Mouse (Mus musculus): ENCODE results near the gene Sipa1l1. TPM values are rescaled to one million over a fixed set of nuclear protein-coding genes. Genes with fewer than 3 reads are reported as not detected.
A peak's percentile ranks its signal among the peaks of the same experiment; 100 is the strongest.

The Sipa1l1 gene
- polyA plus RNA-seq, 1 experiment from 2014 or later, result 14.5 TPM

DNA sequence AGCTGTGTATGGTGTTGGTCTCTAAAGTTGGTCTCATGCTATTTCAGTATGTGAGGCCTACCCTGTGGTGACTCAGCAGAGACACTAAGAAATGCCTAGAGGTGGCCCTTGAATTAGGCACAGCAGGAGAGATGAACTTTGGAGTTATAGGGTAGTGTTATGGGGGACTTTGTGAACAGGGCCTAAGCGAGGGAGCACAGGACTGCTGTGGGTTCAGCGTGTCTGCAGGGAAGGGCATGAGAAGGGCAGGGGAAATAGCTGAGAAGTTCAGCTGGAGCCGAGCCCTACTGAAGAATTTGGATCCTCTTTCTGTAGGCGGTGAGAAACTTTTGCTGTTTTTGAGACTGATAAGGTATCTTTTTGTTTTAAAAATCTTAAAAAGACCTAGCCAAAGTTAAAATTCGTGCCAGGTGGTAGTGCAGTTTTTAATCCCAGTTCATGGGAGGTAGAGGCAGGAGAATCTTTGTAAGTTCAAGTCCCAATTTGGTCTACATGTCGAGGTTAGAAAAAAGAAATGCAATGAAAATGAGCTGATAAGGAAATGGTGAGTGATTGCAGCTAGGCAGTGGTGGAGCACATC is 87.9 kb downstream of the Sipa1l1 start:
- Histone ChIP-seq H3K4me2 (ENCODE audit: low read length) (no peak overlapping the region), H3K9me3 (ENCODE audit: control insufficient read depth, low read length) (no peaks in the 10 kb centered on the region), H3K9ac (replicated peaks; ENCODE audit: low read length) (no peak overlapping the region), H3K4me3 (replicated peaks; ENCODE audit: low read depth, low read length) (no peak overlapping the region), H3K4me1 (ENCODE audit: control insufficient read depth, insufficient read depth, low read length) (no peaks in the 10 kb centered on the region), H3K36me3 (ENCODE audit: control insufficient read depth, insufficient read depth, low read length) (no peaks in the 10 kb centered on the region), H3K27me3 (ENCODE audit: control insufficient read depth, insufficient read depth, low read length) (no peaks in the 10 kb centered on the region), H3K27ac (replicated peaks; ENCODE audit: low read depth, low read length) (no peak overlapping the region)
- 94% methylated on average over 6 of the region's 6 CpGs for WGBS
- ATAC-seq (ENCODE audit: low FRiP score, low TSS enrichment), result no peak
- DNase-seq, result no peak

DNA sequence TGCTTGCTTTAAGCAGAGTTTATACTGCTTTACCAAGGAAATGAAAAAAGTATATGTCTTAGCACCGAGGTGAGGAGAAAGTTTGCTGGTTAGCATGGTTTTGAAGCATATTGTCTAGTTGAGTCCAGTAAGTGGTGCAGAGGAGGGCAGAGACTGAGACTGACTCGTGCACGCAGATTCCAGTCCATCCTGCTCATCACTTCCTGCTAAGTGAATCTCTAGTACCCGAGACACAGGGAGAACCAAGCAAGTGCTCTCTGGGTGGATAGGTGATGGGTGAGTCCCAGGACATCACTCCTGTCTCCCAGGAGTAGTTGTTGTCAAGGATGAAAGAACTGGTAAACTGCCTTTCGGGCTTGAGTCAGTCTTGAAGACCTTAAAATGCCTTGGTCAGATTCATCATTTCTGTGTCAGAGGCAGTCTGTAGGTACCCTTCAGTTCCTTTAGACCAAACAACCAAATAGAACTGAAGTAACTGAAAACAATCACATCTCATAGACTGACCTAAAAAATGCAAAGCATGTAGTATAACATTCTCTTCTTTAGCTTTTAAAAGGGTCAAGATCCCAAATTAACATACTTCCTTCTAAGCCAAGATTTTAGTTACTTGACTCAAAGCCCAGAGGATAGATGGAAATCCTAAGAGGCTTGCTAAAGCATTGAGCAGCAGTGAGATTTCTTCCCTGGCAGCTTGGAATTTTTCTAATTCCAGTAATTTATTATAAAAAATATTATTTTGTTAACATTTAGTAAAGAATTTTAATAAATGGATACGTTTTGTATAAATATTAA is 89.1 kb downstream of the Sipa1l1 start:
- DNase-seq, result no peak
- no peaks in the 10 kb centered on the region for H3K4me1 ChIP-seq (ENCODE audit: control insufficient read depth, insufficient read depth, low read length)
- no peaks in the 10 kb centered on the region for H3K9me3 ChIP-seq (ENCODE audit: control insufficient read depth, low read length)
- no peak overlapping the region for H3K4me2 ChIP-seq (ENCODE audit: low read length)
- ATAC-seq (ENCODE audit: low FRiP score, low TSS enrichment), result no peak
- no peak overlapping the region for H3K9ac ChIP-seq (replicated peaks; ENCODE audit: low read length)
- no peak overlapping the region for H3K27ac ChIP-seq (replicated peaks; ENCODE audit: low read depth, low read length)
- H3K36me3 ChIP-seq (ENCODE audit: control insufficient read depth, insufficient read depth, low read length), result no peaks in the 10 kb centered on the region
- no peak overlapping the region for H3K4me3 ChIP-seq (replicated peaks; ENCODE audit: low read depth, low read length)
- WGBS, result 92% methylated on average over 6 of the region's 6 CpGs
- no peaks in the 10 kb centered on the region for H3K27me3 ChIP-seq (ENCODE audit: control insufficient read depth, insufficient read depth, low read length)

DNA sequence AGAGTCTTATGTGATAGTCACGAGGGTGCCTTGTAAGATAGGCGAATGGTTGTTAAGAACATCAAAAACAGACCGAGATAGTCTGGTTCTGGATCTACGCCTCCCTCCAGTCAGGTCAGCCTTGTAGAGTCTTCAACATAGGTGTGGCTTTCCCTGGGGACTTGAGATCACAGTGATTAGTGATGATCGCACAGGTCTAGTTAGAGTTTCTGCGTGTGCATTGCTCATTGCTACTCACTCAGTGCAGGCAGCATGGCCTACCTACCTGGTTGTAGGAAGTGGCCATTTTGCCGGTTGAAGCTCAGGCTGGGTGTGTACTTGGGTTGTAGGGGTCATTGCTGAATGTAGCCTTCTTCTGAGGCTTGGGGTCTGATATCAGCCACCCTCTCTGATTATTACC is 94.3 kb downstream of the Sipa1l1 start:
- H3K36me3 ChIP-seq (ENCODE audit: control insufficient read depth, insufficient read depth, low read length), result no peaks in the 10 kb centered on the region
- 95% methylated on average over 7 of the region's 7 CpGs for WGBS
- DNase-seq (no peak), ATAC-seq (ENCODE audit: low FRiP score, low TSS enrichment) (no peak)
- no peaks in the 10 kb centered on the region for H3K27me3 ChIP-seq (ENCODE audit: control insufficient read depth, insufficient read depth, low read length)
- H3K4me2 ChIP-seq (ENCODE audit: low read length), result no peak overlapping the region
- H3K27ac ChIP-seq (replicated peaks; ENCODE audit: low read depth, low read length), result no peak overlapping the region
- H3K9ac ChIP-seq (replicated peaks; ENCODE audit: low read length), result no peak overlapping the region
- H3K4me3 ChIP-seq (replicated peaks; ENCODE audit: low read depth, low read length), result no peak overlapping the region
- H3K4me1 ChIP-seq (ENCODE audit: control insufficient read depth, insufficient read depth, low read length), result no peaks in the 10 kb centered on the region
- H3K9me3 ChIP-seq (ENCODE audit: control insufficient read depth, low read length), result no peaks in the 10 kb centered on the region

DNA sequence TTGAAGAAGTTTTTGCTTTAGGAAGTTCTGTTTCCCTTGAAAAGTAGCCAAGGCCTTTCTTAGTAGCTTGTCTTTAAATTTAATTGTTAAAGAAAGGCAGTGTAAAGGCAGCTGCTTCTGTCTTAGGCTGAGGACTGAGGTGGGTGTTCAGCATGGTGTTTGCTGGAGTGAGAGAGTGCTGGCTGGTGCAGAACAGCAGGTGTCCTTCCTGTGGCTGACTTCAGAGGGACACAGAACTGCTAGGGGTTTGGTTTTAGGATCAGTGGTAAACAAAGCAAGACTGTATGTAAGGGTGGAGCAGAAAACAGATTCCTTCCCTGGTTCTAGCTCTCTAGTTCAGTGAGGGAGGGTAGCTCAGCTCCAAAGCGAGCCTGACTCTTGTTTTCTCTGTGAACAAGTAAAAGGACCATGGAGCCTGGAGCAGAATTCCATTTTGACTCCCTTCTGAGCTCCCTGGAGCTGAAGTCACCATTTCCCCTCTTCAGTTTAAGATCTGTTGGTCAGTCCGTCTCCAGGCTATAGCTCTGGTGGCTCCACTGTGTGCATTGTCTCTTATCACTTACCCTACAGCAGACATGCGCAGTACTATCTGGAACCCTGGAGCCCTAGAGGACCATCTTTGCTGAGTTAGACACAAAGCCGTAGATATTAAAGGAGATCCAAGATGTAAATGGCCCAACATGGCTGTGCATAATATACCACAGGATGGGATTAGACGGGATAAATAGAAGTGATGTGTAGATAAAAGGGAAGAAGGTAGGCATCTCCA is 95.1 kb downstream of the Sipa1l1 start:
- Histone ChIP-seq H3K4me1 (ENCODE audit: control insufficient read depth, insufficient read depth, low read length) (no peaks in the 10 kb centered on the region), H3K27ac (replicated peaks; ENCODE audit: low read depth, low read length) (no peak overlapping the region), H3K27me3 (ENCODE audit: control insufficient read depth, insufficient read depth, low read length) (no peaks in the 10 kb centered on the region), H3K4me2 (ENCODE audit: low read length) (no peak overlapping the region), H3K4me3 (replicated peaks; ENCODE audit: low read depth, low read length) (no peak overlapping the region), H3K9ac (replicated peaks; ENCODE audit: low read length) (no peak overlapping the region), H3K9me3 (ENCODE audit: control insufficient read depth, low read length) (no peaks in the 10 kb centered on the region), H3K36me3 (ENCODE audit: control insufficient read depth, insufficient read depth, low read length) (no peaks in the 10 kb centered on the region)
- no peak for DNase-seq
- 95% methylated on average over 5 of the region's 5 CpGs for WGBS
- ATAC-seq (ENCODE audit: low FRiP score, low TSS enrichment), result no peak

DNA sequence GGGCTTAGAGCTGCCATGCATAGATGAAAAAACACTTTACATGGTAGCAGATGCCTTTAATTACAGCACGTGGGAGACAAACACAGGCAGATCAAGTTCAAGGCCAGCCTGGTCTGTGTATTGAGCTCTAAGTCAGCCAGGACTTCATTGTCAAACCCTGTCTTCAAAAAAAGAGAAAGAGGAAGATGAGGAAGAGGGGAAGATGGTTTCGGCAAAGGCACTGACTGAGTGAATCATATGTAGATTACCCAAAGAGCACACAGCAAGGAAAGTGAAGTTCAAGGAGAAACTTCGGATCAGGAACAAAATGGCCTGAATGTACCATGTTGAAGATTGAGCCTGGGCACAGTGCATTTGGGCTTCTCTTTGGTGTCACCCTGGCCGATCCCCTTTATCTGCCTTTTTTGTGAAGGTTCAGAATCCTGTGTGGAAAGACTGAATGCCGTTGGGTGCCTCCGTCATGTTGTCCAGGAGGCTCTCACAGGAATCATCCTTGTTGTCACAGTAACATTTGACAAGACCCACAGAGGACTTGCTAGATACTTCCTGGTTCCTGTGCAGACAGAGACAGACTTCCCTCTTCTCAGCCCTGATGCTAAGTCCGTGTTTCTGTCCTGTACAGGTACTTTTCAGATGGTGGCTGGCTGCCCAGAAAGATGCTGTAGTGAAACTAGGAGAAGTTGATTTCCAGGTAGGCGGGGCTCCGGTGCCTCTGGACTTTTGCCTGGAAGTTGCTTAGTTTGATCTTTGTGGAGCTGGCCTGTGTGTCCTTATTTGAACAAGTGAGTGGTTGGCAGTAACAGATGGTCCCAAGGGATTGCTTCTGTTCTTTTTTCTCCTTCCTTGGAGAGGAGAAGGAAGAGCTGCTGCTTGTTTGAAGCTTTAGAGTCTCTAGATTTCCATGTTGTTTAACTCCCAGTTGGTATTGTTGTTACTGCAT is 96.5 kb downstream of the Sipa1l1 start:
- ATAC-seq (ENCODE audit: low FRiP score, low TSS enrichment), result no peak
- no peaks in the 10 kb centered on the region for H3K9me3 ChIP-seq (ENCODE audit: control insufficient read depth, low read length)
- H3K36me3 ChIP-seq (ENCODE audit: control insufficient read depth, insufficient read depth, low read length), result no peaks in the 10 kb centered on the region
- WGBS, result 92% methylated on average over 9 of the region's 9 CpGs
- no peak overlapping the region for H3K27ac ChIP-seq (replicated peaks; ENCODE audit: low read depth, low read length)
- H3K4me2 ChIP-seq (ENCODE audit: low read length), result no peak overlapping the region
- H3K4me3 ChIP-seq (replicated peaks; ENCODE audit: low read depth, low read length), result no peak overlapping the region
- H3K27me3 ChIP-seq (ENCODE audit: control insufficient read depth, insufficient read depth, low read length), result no peaks in the 10 kb centered on the region
- no peak overlapping the region for H3K9ac ChIP-seq (replicated peaks; ENCODE audit: low read length)
- no peaks in the 10 kb centered on the region for H3K4me1 ChIP-seq (ENCODE audit: control insufficient read depth, insufficient read depth, low read length)
- no peak for DNase-seq

DNA sequence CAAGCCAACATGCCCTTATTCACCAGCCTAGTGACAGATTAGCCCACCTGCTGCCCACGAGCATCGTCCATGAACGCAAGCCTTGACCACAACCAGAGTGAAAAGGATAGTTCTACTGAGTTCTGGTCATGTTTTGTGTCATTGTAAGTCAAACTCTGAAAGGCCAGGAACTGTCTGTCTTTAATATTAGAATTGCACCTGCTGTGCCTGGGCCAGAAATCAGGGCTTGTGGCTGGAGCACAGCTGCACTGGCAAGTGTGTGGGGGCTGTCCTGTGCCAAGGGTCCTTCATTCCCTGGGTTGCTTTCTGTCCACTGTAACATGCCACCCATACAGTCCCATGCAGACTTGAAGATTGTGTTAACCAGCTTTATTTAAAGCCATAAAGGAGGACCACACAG is 102.3 kb downstream of the Sipa1l1 start:
- Histone ChIP-seq H3K36me3 (ENCODE audit: control insufficient read depth, insufficient read depth, low read length) (no peaks in the 10 kb centered on the region), H3K27me3 (ENCODE audit: control insufficient read depth, insufficient read depth, low read length) (no peaks in the 10 kb centered on the region), H3K4me3 (replicated peaks; ENCODE audit: low read depth, low read length) (no peak overlapping the region), H3K9me3 (ENCODE audit: control insufficient read depth, low read length) (no peaks in the 10 kb centered on the region), H3K9ac (replicated peaks; ENCODE audit: low read length) (no peak overlapping the region), H3K4me1 (ENCODE audit: control insufficient read depth, insufficient read depth, low read length) (no peaks in the 10 kb centered on the region), H3K4me2 (ENCODE audit: low read length) (no peak overlapping the region), H3K27ac (replicated peaks; ENCODE audit: low read depth, low read length) (no peak overlapping the region)
- DNase-seq (no peak), ATAC-seq (ENCODE audit: low FRiP score, low TSS enrichment) (no peak)
- 91% methylated on average over 3 of the region's 3 CpGs for WGBS

DNA sequence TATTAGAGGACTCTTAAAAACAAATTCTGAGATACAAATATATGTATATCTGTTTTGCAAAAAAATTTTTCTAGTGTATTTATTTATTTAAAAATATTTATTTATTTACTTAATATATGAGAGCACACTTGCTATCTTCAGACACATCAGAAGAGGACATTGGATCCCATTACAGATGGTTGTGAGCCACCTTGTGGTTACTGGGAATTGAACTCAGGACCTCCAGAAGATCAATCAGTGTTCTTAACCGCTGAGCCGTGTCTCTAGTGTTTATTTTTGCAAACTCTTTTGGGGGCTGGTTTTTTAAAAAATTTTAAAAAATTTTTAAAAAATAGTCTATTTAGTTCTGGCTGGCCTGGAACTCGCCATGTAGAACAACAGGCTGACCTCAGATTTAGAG is 104.4 kb downstream of the Sipa1l1 start:
- Histone ChIP-seq H3K36me3 (ENCODE audit: control insufficient read depth, insufficient read depth, low read length) (no peaks in the 10 kb centered on the region), H3K9me3 (ENCODE audit: control insufficient read depth, low read length) (no peaks in the 10 kb centered on the region), H3K4me3 (replicated peaks; ENCODE audit: low read depth, low read length) (no peak overlapping the region), H3K4me1 (ENCODE audit: control insufficient read depth, insufficient read depth, low read length) (no peaks in the 10 kb centered on the region), H3K27ac (replicated peaks; ENCODE audit: low read depth, low read length) (no peak overlapping the region), H3K27me3 (ENCODE audit: control insufficient read depth, insufficient read depth, low read length) (no peaks in the 10 kb centered on the region), H3K4me2 (ENCODE audit: low read length) (no peak overlapping the region), H3K9ac (replicated peaks; ENCODE audit: low read length) (no peak overlapping the region)
- ATAC-seq (ENCODE audit: low FRiP score, low TSS enrichment), result no peak
- 89% methylated on average over 3 of the region's 3 CpGs for WGBS
- no peak for DNase-seq

DNA sequence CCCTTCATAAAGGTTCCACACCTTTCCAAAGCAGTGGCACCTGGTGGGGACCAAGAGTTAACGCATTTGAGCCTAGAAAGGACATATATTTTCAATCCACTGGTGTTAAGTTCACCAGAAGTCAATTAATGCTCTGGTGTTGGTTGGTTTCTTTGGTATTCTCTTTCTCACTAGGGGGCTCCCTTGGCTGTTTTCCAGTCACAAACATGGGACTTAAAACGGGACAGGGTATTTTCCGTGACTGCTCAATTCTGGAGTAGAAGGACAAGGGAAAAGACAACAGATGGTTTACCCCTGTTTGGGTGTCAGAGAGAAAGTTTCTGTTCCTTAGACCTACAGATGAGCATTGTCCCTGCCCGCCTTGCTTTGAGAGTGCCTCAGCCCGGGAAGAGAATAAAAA is 105.5 kb downstream of the Sipa1l1 start:
- H3K36me3 ChIP-seq (ENCODE audit: control insufficient read depth, insufficient read depth, low read length), result no peaks in the 10 kb centered on the region
- H3K9ac ChIP-seq (replicated peaks; ENCODE audit: low read length), result no peak overlapping the region
- WGBS, result 78% methylated on average over 5 of the region's 5 CpGs
- H3K27me3 ChIP-seq (ENCODE audit: control insufficient read depth, insufficient read depth, low read length), result no peaks in the 10 kb centered on the region
- H3K4me3 ChIP-seq (replicated peaks; ENCODE audit: low read depth, low read length), result no peak overlapping the region
- peak; percentile 18 for DNase-seq
- no peak overlapping the region for H3K27ac ChIP-seq (replicated peaks; ENCODE audit: low read depth, low read length)
- H3K9me3 ChIP-seq (ENCODE audit: control insufficient read depth, low read length), result no peaks in the 10 kb centered on the region
- no peaks in the 10 kb centered on the region for H3K4me1 ChIP-seq (ENCODE audit: control insufficient read depth, insufficient read depth, low read length)
- H3K4me2 ChIP-seq (ENCODE audit: low read length), result no peak overlapping the region
- ATAC-seq (ENCODE audit: low FRiP score, low TSS enrichment), result no peak
